Mouse (Mus musculus): ENCODE data around the gene Cdk5rap2. TPM values are rescaled to one million over a fixed set of nuclear protein-coding genes. Genes with fewer than 3 reads are reported as not detected.

Gene Cdk5rap2
- polyA plus RNA-seq, 1 experiment from 2014 or later, result 19.3 TPM

DNA sequence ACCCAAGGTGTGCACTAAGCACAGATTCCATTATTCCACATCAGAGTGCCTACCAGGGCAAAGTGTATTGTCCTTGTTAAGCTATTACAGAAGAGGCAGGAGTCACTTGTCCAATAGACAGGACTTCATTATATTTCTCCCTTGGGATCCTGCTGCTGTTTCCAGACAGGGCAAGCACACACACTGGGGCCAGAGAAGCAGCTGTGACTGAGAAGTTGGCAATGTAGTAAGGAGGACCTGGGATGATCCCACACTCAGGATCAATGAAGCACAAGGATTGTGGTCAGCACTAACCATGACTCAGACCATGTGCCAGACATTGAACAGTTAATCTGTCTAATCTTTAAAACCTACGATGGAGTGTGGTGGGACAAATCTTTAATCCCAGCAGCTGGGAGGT is 88.7 kb downstream of the Cdk5rap2 start:
- Histone ChIP-seq H3K36me3 (ENCODE audit: insufficient read depth, low read length) (peaks cover 15% of the 10 kb centered on the region; the same call in 1 of the 2 replicates), H3K4me1 (ENCODE audit: insufficient read depth, low read length) (no peaks in the 10 kb centered on the region), H3K27me3 (ENCODE audit: insufficient read depth, low read length) (no peaks in the 10 kb centered on the region), H3K9ac (replicated peaks; ENCODE audit: low read length) (no peak overlapping the region), H3K4me3 (ENCODE audit: low read length) (no peak overlapping the region), H3K4me2 (replicated peaks; ENCODE audit: low read depth, low read length) (no peak overlapping the region), H3K27ac (ENCODE audit: low read length) (no peak overlapping the region), H3K9me3 (ENCODE audit: low read length) (no peaks in the 10 kb centered on the region)
- no peak for ATAC-seq (ENCODE audit: low FRiP score, low TSS enrichment)
- WGBS, result 60% methylated on average over 1 of the region's 1 CpGs

DNA sequence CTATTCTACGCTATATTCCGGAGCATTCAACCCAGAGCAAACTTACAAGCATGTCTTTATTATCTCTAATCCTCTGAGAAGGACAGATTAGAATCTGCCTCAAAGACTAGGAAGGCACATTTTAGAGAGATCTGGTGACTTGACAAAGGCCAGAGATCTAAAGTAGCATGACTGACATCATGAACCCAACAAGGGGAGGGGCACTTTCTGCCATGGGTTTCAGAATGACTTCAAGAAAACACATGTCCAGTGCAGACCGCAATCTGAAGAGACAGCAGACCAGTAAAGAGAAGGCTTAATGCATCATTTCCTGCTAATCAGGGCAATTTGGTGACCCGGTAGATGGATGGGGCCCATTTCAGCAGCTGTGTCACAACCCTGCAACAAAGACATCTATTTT is 98.1 kb downstream of the Cdk5rap2 start:
- no peak for ATAC-seq (ENCODE audit: low FRiP score, low TSS enrichment)
- no peak overlapping the region for H3K4me3 ChIP-seq (ENCODE audit: low read length)
- whole genome bisulfite sequencing, result 85% methylated on average over 4 of the region's 4 CpGs
- H3K9me3 ChIP-seq (ENCODE audit: low read length), result no peaks in the 10 kb centered on the region
- H3K27me3 ChIP-seq (ENCODE audit: insufficient read depth, low read length), result no peaks in the 10 kb centered on the region
- no peak overlapping the region for H3K9ac ChIP-seq (replicated peaks; ENCODE audit: low read length)
- no peak overlapping the region for H3K4me2 ChIP-seq (replicated peaks; ENCODE audit: low read depth, low read length)
- no peaks in the 10 kb centered on the region for H3K4me1 ChIP-seq (ENCODE audit: insufficient read depth, low read length)
- peaks cover 17% of the 10 kb centered on the region for H3K36me3 ChIP-seq (ENCODE audit: insufficient read depth, low read length)
- H3K27ac ChIP-seq (ENCODE audit: low read length), result no peak overlapping the region

DNA sequence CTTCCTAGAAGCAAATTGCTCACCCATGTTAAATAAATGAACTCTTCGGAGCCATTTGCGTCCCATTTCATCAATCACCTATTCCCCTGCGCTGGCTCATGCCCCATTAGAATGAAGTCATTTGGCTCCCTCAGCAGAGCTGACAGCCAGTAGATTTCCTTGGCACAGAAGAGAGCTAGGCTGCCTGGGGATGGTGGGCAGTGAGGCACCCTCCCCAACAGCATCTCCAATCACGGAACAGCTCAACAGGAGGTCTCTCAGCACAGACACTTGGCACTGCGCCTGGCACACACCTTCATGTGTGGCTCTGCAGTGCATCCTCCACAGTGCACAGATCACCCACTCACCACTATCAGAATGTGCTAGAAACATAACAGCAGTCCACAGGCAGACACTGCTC is 98.7 kb downstream of the Cdk5rap2 start:
- Histone ChIP-seq H3K4me2 (replicated peaks; ENCODE audit: low read depth, low read length) (no peak overlapping the region), H3K4me1 (ENCODE audit: insufficient read depth, low read length) (no peaks in the 10 kb centered on the region), H3K9me3 (ENCODE audit: low read length) (no peaks in the 10 kb centered on the region), H3K36me3 (ENCODE audit: insufficient read depth, low read length) (peaks cover 11% of the 10 kb centered on the region), H3K4me3 (ENCODE audit: low read length) (no peak overlapping the region), H3K27me3 (ENCODE audit: insufficient read depth, low read length) (no peaks in the 10 kb centered on the region), H3K27ac (ENCODE audit: low read length) (no peak overlapping the region), H3K9ac (replicated peaks; ENCODE audit: low read length) (no peak overlapping the region)
- no peak for ATAC-seq (ENCODE audit: low FRiP score, low TSS enrichment)
- WGBS, result 83% methylated on average over 5 of the region's 5 CpGs

DNA sequence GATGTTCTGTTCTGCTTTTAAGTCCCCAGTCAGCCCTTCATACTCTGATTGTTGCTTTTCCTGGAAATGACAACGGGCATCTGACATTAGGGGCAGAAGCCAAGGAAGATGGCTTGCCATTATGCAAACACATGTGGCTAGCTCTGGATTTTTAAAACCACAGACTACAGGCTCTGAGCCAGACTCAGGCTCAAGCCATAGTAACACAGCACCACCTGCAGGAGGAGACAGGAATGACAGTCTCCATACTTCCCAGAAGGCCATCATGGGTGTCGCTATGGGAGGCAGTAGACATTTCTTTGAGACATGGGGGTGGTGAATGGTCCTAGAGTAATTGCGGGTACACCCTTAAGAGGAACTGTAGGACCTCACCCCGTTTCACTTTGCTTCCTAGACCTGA is 103.0 kb downstream of the Cdk5rap2 start:
- 68% methylated on average over 4 of the region's 4 CpGs for WGBS
- no peak overlapping the region for H3K4me2 ChIP-seq (replicated peaks; ENCODE audit: low read depth, low read length)
- no peaks in the 10 kb centered on the region for H3K4me1 ChIP-seq (ENCODE audit: insufficient read depth, low read length)
- H3K9me3 ChIP-seq (ENCODE audit: low read length), result no peaks in the 10 kb centered on the region
- no peaks in the 10 kb centered on the region for H3K27me3 ChIP-seq (ENCODE audit: insufficient read depth, low read length)
- ATAC-seq (ENCODE audit: low FRiP score, low TSS enrichment), result no peak
- H3K9ac ChIP-seq (replicated peaks; ENCODE audit: low read length), result no peak overlapping the region
- peaks cover 3% of the 10 kb centered on the region; the same call in 1 of the 2 replicates for H3K36me3 ChIP-seq (ENCODE audit: insufficient read depth, low read length)
- no peak overlapping the region for H3K27ac ChIP-seq (ENCODE audit: low read length)
- H3K4me3 ChIP-seq (ENCODE audit: low read length), result no peak overlapping the region

DNA sequence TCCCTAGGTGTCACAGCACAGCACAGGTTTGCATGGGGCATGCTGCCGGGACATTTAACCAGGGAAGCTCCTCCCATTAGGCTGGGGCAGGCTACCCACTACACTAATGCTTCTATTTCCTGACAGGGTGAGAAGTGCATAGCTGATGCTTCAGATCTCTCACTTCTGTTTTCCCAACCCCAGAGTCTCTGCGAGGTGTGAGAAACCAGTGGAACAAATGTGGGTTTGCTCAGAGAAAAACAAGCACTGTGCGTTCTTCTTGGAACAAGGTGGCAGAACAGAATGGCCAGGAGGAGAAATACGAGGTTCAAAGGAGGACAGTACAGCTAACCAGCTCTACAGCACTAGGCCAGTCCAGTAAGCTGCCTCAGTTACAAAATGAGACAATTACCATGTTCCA is 106.4 kb downstream of the Cdk5rap2 start:
- 38% methylated on average over 4 of the region's 4 CpGs for WGBS

DNA sequence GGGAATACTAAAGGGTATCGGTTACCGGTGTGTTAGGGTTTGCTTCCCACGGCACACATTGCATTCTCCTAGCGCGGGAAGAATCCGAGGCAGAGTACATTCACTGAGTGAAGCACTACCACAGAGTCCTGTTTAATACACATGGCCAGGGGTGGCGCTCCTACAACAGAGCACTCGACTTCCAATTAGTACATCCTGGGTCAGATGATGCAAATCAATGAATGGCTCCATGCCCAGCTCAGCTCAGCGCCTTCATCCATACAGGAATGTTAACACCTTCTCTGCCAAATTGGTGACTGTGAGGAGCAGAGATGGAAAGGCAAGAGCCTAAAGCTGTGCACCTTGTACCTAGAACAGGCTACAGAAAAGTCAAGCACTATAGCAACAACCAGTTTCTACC is 109.1 kb downstream of the Cdk5rap2 start:
- H3K36me3 ChIP-seq (ENCODE audit: insufficient read depth, low read length), result peaks cover 35% of the 10 kb centered on the region
- no peak overlapping the region for H3K27ac ChIP-seq (ENCODE audit: low read length)
- no peak overlapping the region for H3K4me2 ChIP-seq (replicated peaks; ENCODE audit: low read depth, low read length)
- no peak overlapping the region for H3K4me3 ChIP-seq (ENCODE audit: low read length)
- H3K9me3 ChIP-seq (ENCODE audit: low read length), result no peaks in the 10 kb centered on the region
- no peaks in the 10 kb centered on the region for H3K27me3 ChIP-seq (ENCODE audit: insufficient read depth, low read length)
- no peaks in the 10 kb centered on the region for H3K4me1 ChIP-seq (ENCODE audit: insufficient read depth, low read length)
- no peak for ATAC-seq (ENCODE audit: low FRiP score, low TSS enrichment)
- H3K9ac ChIP-seq (replicated peaks; ENCODE audit: low read length), result no peak overlapping the region
- WGBS, result 89% methylated on average over 9 of the region's 9 CpGs

More for the DNA sequence above, 106.4 kb downstream of the Cdk5rap2 start:
- Histone ChIP-seq H3K4me2 (replicated peaks; ENCODE audit: low read depth, low read length) (no peak overlapping the region), H3K27me3 (ENCODE audit: insufficient read depth, low read length) (no peaks in the 10 kb centered on the region), H3K9ac (replicated peaks; ENCODE audit: low read length) (no peak overlapping the region), H3K4me3 (ENCODE audit: low read length) (no peak overlapping the region), H3K9me3 (ENCODE audit: low read length) (no peaks in the 10 kb centered on the region), H3K4me1 (ENCODE audit: insufficient read depth, low read length) (no peaks in the 10 kb centered on the region), H3K27ac (ENCODE audit: low read length) (no peak overlapping the region), H3K36me3 (ENCODE audit: insufficient read depth, low read length) (peaks cover 20% of the 10 kb centered on the region)
- no peak for ATAC-seq (ENCODE audit: low FRiP score, low TSS enrichment)

DNA sequence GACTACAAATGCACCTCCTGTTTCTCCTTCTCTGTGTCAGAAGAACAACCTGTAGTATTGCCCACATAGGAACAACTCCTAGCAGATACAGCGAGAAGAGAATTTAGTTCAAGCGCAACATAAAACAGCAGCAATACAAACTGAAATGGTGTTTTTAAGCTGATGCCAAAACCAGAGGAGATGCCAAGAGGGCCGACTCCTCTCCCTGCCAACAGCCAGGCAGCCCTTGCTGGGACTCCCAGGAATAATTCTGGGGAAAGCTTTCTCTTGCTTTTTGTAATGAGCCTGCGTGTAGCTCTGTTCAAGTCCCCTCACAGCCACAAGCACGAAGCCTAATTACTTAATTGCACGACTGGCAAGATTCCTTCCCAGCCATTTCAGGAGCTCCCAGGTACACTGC is 120.9 kb downstream of the Cdk5rap2 start:
- H3K4me3 ChIP-seq (ENCODE audit: low read length), result no peak overlapping the region
- H3K27me3 ChIP-seq (ENCODE audit: insufficient read depth, low read length), result no peaks in the 10 kb centered on the region
- 87% methylated on average over 6 of the region's 6 CpGs for WGBS
- no peak overlapping the region for H3K27ac ChIP-seq (ENCODE audit: low read length)
- H3K36me3 ChIP-seq (ENCODE audit: insufficient read depth, low read length), result peaks cover 17% of the 10 kb centered on the region
- no peak overlapping the region for H3K9ac ChIP-seq (replicated peaks; ENCODE audit: low read length)
- no peaks in the 10 kb centered on the region for H3K9me3 ChIP-seq (ENCODE audit: low read length)
- H3K4me1 ChIP-seq (ENCODE audit: insufficient read depth, low read length), result no peaks in the 10 kb centered on the region
- ATAC-seq (ENCODE audit: low FRiP score, low TSS enrichment), result no peak
- H3K4me2 ChIP-seq (replicated peaks; ENCODE audit: low read depth, low read length), result no peak overlapping the region

DNA sequence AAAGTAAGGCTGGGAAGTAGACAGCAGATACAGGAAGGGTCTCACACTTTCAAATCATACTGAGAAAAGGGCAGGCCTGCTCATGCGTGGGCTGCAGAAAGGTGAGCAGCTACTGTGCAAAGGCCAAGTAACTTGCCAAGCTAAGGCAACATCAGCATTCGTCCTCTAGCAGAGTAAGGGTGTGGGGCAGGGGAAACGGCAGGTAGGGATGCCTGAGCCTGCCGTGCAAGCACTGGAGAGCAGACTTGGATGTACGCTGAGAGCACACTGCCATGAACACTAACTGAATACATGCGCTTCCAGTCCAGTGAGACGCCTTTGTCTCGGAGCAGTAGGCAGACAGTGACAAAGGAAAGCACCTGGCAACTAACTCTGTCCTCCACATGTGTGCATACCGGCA is 127.1 kb downstream of the Cdk5rap2 start:
- Histone ChIP-seq H3K36me3 (ENCODE audit: insufficient read depth, low read length) (peaks cover 18% of the 10 kb centered on the region), H3K27ac (ENCODE audit: low read length) (no peak overlapping the region), H3K9ac (replicated peaks; ENCODE audit: low read length) (no peak overlapping the region), H3K4me3 (ENCODE audit: low read length) (no peak overlapping the region), H3K4me1 (ENCODE audit: insufficient read depth, low read length) (no peaks in the 10 kb centered on the region), H3K27me3 (ENCODE audit: insufficient read depth, low read length) (no peaks in the 10 kb centered on the region), H3K4me2 (replicated peaks; ENCODE audit: low read depth, low read length) (no peak overlapping the region), H3K9me3 (ENCODE audit: low read length) (no peaks in the 10 kb centered on the region)
- 93% methylated on average over 9 of the region's 9 CpGs for WGBS
- ATAC-seq (ENCODE audit: low FRiP score, low TSS enrichment), result no peak

DNA sequence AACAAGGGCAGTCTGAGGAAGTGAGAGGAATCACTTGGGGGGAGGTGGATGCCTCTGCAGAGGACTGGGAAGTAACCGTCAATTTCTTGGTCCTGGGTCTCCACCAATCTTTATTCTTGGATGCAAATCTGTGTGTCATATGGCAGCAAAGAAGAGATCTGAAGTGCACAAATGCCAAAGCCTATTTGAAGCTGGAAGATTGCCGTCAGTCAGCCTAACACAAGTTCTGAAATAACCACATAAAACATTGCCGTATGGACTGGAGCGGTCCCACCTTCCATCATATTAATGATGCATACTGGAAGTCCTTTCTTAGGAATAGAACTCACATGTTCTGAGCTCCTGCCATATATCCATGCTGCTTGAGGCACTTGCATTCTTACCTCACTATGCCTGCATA is 131.4 kb downstream of the Cdk5rap2 start:
- WGBS, result 94% methylated on average over 4 of the region's 4 CpGs
- Histone ChIP-seq H3K4me1 (ENCODE audit: insufficient read depth, low read length) (no peaks in the 10 kb centered on the region), H3K27me3 (ENCODE audit: insufficient read depth, low read length) (no peaks in the 10 kb centered on the region), H3K9ac (replicated peaks; ENCODE audit: low read length) (no peak overlapping the region), H3K4me2 (replicated peaks; ENCODE audit: low read depth, low read length) (no peak overlapping the region), H3K27ac (ENCODE audit: low read length) (no peak overlapping the region), H3K36me3 (ENCODE audit: insufficient read depth, low read length) (peaks cover 15% of the 10 kb centered on the region), H3K9me3 (ENCODE audit: low read length) (no peaks in the 10 kb centered on the region), H3K4me3 (ENCODE audit: low read length) (no peak overlapping the region)
- ATAC-seq (ENCODE audit: low FRiP score, low TSS enrichment), result no peak

DNA sequence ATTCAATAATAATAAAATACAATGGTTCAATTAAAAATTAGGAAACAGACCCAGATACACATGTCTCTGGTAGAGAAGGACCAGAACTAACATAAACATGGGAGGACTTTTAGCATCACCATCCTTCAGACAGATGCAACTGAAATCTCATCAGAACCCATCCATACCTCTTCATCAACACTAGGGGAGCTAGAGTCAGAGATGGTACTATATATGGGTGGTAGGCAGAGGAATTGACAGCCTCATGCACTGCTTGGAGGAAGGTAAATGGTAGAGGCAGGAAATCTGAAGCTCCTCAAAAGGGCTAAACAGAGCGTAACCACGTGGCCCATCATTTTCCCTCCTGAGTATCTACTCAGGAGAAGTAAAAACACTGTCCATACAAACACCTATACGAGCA is 132.2 kb downstream of the Cdk5rap2 start:
- Histone ChIP-seq H3K4me3 (ENCODE audit: low read length) (no peak overlapping the region), H3K36me3 (ENCODE audit: insufficient read depth, low read length) (peaks cover 13% of the 10 kb centered on the region)

DNA sequence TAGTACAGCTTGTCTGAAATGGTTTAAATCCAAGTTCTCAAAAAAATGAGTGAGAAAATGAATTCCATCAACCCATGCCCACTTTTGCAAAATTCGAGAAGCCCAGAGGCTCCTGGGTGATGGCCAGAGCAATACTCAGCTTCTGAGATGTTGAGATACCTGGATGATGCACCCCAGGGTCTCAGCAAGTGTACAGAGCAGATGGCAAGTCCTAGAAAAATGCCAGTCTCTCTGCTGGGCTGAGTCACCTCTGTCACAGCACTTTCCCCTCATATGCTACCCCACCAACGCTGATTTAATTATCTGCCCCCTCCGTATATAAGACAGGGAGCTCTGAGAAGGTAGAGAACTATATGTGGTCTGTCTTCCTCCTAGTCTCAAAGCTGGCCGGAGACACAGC is 137.3 kb downstream of the Cdk5rap2 start:
- H3K9me3 ChIP-seq (ENCODE audit: low read length), result no peaks in the 10 kb centered on the region
- H3K4me1 ChIP-seq (ENCODE audit: insufficient read depth, low read length), result no peaks in the 10 kb centered on the region
- no peak overlapping the region for H3K9ac ChIP-seq (replicated peaks; ENCODE audit: low read length)
- no peak overlapping the region for H3K4me2 ChIP-seq (replicated peaks; ENCODE audit: low read depth, low read length)
- no peak overlapping the region for H3K4me3 ChIP-seq (ENCODE audit: low read length)
- H3K36me3 ChIP-seq (ENCODE audit: insufficient read depth, low read length), result peaks cover 11% of the 10 kb centered on the region
- no peaks in the 10 kb centered on the region for H3K27me3 ChIP-seq (ENCODE audit: insufficient read depth, low read length)
- ATAC-seq (ENCODE audit: low FRiP score, low TSS enrichment), result no peak
- no peak overlapping the region for H3K27ac ChIP-seq (ENCODE audit: low read length)
- 94% methylated on average over 4 of the region's 4 CpGs for WGBS

More for the DNA sequence above, 132.2 kb downstream of the Cdk5rap2 start:
- Histone ChIP-seq H3K9ac (replicated peaks; ENCODE audit: low read length) (no peak overlapping the region), H3K27ac (ENCODE audit: low read length) (no peak overlapping the region), H3K9me3 (ENCODE audit: low read length) (no peaks in the 10 kb centered on the region), H3K4me2 (replicated peaks; ENCODE audit: low read depth, low read length) (no peak overlapping the region), H3K4me1 (ENCODE audit: insufficient read depth, low read length) (no peaks in the 10 kb centered on the region), H3K27me3 (ENCODE audit: insufficient read depth, low read length) (no peaks in the 10 kb centered on the region)
- 93% methylated on average over 3 of the region's 3 CpGs for WGBS
- ATAC-seq (ENCODE audit: low FRiP score, low TSS enrichment), result no peak

All from kidney, embryonic 16.5 days (tissue).